Mouse (Mus musculus) hematopoietic stem cell, adult 5-6 weeks (primary cell): ENCODE results near the gene Syt11. TPM values are rescaled to one million over a fixed set of nuclear protein-coding genes. Genes with fewer than 3 reads are reported as not detected.
"Not testable (repeated sequence)": the region's sequence is repeated elsewhere in the genome, so short reads cannot be mapped to it uniquely, and the experiment has no call there.

Experiments used
- ATAC-seq, 2 experiments: fragments of 125-278 bp in 1 of 2; replicated peaks in 1 of 2; 2 replicates each; pipeline ENCODE4 v1.8.0; 2016 to 2017; ENCODE audit warnings: inconsistent platforms in 2 of 2, mild to moderate bottlenecking in 2 of 2, moderate number of reproducible peaks in 2 of 2, low read depth in 1 of 2, moderate TSS enrichment in 1 of 2; ENCODE audit not compliant: low FRiP score in 2 of 2, poor library complexity in 2 of 2, severe bottlenecking in 2 of 2, insufficient read depth in 1 of 2, low TSS enrichment in 1 of 2
- total RNA-seq: library from RNA; stranded (forward); fragments of 172-1452, 232-1000 nt; gene quantifications from 2 replicates; pipeline ENCODE4 v1.2.3, GENCODE M21; 2017

The Syt11 gene
- total RNA-seq = 4.0 and 4.1 TPM in 2 replicates

DNA sequence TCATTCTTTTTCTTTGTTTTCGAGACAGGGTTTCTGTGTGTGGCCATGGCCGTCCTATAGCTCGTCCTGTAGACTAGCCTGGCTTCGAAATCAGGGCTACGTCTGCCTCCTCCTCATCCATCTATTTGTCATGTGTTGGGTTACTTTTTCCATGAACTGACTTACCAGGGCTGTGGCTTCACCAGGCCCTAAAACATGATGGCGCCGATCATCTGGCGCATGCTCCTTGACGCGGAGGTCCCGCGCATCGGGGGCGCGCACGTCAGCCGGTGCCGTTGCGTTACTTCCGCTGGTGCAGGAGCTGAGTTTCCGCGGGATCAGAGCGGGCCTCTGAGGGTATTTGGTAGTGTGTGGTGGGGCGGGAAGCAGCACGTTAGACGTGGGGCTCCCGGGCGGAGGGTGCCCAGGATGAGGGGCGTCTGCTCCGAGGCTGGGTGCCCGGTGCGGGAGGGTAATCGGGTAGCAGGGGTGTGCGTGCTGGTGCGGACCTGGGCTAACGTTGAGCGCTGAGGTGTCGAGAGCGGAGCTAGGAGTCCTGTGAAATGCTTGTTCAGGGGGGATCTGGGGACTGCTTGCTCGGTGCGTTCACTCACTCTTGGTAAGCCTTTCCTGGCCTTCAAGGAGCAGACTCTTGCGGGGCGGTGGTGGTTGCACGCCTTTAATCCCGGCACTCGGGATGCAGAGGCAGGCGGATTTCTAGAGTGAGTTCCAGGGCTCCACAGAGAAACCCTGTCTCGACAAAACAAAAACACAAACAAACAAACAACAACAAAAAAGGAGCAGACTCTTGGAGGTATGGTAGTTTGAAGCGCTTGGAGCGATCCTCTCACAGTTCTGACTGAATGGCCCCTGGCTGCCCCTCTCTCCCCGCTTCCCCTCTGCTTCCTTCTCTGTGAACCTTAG, at the start of gene Syt11:
Gene Syt11 (minus strand): TSS at position 226 of the 903 bp plus-strand sequence.
- peak; percentile 75 to 78 for ATAC-seq

DNA sequence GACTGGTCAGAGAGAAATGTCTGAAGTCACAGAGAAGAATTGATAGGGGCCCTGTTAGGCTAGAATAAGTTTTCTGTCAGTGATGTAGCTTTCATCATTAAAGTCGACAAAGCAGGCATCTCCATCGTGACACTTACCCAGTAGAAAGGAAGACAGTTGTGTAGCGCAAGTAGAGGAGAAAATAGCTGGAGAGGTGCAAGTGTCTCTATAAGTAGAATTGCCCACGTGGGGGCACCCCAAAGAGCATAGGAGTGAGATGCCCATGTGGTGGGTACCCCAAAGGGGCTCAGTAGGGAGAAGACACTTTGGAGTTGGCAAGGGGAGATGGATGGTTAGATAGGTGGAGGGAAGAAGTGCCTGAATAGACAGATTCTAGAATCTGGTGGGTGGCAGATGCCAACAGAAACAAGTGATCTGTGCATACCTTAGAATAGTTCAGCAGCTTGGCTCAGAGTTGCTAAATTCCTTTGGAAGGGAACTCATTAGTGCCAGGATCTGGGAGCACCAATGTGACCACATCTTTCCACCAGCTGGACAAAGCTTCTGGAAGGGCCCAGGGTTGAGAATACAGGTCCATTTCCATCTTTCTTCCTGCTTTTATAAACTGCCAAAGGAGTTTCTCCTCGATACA, 29.1 kb upstream of the Syt11 start:
- no peak for ATAC-seq

DNA sequence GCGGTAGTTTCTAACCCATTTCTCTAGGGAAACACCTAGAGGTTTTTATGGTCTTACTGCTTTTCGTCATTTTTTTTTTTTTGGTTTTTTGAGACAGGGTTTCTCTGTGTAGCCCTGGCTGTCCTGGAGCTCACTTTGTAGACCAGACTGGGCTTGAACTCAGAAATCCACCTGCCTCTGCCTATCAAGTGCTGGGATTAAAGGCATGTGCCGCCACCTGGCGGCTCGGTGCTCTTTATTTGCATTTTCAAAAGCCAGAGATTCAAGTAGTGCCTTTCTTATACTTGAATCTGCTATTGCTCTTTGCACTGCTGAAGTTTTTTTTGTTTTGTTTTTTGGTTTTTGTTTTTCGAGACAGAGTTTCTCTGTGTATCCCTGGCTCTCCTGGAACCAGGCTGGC, 22.5 kb upstream of the Syt11 start:
- not testable (repeated sequence) for ATAC-seq

DNA sequence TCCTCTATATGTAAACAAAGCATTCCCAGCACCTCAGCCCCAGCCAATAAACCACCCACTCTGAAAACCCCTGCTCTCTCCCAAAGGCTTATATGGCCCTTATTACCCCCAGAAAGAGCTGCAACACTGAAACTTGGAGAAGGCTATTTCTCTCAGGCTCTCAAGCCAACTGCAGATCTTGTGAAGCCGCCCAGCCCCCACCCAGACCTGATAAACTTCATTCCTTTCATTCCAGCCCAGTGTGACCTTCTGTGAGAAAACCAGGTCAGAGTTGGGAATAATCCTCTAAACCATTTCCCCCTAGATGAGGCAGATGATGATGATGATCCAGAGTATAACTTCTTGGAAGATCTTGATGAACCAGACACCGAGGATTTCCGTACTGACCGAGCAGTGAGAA, 13.1 kb upstream of the Syt11 start:
- not testable (repeated sequence) for ATAC-seq

DNA sequence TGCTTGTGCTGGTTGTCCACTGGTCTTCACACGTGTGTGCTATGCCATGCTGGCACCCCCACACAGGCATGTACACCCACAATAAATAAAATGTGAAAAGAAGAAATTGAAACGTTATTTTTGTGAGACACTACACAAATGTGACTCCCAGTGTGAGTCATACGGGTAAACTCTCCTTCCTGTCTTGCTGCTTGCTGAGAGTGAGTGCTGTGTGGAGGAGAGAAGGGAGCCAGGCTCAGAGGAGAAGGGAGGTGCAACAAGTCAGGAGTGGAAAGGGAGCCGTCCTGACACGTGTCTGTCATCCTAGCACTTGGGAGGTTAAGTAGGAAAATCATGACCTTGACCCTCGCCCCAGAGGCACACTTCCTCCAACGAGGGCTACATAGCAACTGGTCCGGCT, 11.8 kb upstream of the Syt11 start:
- not testable (repeated sequence) for ATAC-seq

DNA sequence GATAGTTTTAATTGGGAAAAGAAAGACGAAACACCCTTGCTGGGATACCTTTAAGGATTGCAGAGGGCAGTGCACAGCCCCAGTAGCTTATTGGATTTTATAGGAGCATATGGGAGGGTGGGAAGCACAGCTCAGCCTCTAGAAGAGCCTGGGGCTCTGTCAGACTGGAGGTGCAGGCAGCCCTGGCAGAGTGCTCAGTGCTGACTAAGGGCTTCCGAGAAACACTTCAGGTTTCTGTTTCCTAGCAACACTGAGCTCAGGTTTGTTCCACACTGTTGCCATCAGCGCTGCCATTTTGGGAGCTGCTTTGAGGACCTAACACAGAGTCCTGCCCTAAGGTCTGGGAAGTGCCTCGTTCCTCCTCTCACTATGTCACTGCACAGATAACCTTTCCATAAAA, 11.4 kb upstream of the Syt11 start:
- ATAC-seq = not testable (repeated sequence)

DNA sequence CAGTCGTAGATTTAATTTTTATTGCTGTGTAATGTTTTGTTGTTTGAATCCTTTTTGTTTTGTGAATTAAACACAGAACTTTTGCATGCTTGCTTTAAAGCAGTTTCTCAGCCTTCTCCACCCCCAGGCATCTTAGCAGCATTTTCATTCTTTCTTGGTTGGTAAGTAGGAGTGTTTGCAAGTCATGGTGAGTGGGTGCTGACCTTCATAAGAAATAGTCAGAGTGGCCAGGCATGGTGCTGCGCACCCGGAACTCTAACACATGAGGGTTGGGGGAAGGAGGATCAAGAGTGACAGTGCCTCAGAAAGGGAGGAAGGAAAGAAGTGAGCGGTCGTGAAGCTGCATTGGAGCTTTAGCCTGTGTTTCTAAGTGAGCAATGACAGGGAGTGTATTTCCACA, 9.9 kb upstream of the Syt11 start:
- no peak for ATAC-seq

DNA sequence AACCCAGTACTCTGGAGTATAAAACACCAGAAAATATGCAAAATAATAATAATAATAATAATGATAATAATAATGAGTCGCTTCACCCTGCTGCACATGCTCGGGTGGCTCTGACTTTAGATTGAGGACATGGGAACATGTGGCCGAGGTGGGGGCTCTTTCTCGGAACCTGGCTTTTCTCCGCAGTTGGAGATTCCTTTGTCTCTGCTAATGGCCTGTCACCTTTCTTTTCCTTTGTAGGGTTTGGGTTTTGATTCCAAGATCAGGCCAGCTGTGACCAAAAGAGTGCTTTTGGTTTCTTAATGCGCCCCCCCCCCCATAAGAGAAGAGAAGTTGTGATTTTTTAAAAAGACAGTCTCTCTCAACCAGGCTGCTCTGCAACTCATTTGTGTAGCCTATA, 1.8 kb downstream of the Syt11 start:
- not testable (repeated sequence) for ATAC-seq

DNA sequence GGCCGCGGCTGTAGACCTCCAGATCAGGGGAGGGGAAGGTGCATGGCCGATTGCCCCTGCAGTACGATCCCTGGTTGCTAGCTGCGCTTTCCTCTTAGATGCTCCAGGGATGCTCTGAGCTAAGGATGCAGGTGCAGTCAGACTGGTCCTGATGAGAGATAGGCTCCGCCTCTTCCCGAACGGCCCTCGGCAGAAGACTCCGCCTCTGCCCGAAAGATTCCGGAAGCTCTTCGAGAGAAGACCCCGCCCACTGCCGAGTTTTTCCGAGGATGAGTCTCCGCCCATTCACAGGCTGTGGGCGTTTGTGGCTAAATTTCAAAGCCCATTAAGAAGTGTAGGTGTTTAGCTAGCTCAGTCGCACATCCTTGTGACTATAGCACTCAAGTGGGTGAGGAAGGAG, 2.6 kb downstream of the Syt11 start:
- ATAC-seq = peak; percentile 68 to 71

DNA sequence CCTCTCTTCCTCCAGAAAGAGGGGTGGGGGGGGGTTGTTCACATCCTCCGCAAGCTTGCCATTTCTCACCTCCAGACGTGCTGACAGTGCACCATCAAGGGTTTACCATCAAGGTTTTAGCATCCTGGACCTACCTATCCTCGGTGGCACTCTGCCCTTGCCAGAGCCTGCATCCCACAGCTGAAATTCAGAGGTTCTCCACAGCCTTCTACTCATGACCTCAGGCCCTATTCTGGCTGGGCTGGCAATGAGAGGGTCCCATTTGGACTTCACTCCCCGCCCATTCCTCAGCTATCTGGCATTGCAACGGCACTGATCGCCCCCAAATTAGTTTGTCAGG, 3.1 kb downstream of the Syt11 start:
- not testable (repeated sequence) for ATAC-seq

DNA sequence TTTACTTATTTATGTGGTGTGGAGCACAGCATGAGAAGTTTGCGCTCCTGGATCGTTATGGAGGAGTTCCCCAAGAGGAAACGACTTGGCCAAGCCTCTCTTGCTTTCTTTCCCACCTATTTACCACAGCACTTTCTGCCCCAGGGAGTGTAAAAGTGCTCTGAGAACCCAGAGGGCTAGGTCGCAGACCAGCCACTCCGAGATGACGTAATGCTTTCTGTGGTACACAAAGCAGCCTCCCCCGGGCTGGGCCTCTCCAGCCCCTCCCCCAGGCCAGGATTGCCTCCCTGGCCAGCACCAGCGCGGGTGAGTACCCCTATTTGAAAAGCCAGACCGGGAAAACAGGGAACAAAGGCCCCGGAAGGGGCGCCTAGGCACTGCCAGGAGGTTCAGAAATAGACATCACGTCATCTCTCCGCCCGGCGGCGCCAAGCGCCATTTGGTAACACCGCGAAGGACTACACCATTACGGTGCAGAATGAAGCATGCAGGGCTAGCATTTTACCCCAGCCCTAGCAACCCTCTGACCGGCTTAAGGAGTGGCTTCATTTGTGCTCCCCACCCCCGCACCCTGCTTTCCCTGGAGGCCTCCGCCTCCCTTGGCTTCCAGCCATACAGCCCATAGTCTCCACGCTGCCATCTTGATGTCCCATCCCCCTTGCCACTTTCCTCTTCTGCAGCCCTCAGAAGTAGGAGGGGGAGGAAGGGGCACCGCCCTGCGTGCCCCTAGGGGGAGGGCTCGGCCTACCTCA, 3.6 kb downstream of the Syt11 start:
- ATAC-seq = peak; percentile 43 to 57

DNA sequence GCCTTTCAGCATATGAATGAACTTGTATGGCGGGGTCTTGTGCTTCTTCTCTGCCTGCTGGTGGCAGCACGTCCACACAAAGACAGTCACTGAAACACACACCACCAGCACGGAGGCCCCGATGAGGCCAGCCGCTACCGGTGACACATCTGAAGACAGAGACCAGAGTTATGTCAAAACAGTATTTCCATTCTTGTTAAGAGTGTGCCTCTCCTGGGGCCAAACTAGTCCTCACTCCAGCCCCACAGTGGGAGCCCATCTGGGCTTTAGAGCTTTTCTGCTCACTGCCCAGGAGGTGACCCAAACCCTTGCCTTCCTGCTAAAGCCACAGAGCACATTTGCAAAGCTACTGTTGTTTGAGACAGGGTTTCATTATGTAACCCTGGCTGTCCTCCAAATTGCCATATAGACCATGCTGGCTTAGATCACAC, 12.5 kb downstream of the Syt11 start:
- no peak for ATAC-seq

DNA sequence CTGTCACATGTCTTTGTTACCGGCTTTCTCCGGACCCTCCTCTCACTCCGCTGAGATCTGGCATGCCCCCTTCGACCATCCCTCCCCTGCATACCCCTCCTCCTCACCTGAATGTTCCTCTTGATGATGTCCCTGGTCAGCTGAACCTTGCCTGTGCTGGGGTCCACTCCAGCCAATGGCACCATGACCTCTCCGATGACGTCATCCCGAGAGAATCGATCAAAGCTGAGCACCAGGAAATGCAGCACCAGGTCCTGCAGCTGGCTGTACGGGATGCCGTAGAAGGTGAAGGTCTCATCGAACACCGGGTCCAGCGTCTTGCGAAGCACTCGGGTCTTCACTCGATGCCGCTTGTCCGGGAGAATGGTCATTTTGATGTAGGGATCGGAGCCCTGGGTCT, 13.3 kb downstream of the Syt11 start:
- ATAC-seq = no peak

DNA sequence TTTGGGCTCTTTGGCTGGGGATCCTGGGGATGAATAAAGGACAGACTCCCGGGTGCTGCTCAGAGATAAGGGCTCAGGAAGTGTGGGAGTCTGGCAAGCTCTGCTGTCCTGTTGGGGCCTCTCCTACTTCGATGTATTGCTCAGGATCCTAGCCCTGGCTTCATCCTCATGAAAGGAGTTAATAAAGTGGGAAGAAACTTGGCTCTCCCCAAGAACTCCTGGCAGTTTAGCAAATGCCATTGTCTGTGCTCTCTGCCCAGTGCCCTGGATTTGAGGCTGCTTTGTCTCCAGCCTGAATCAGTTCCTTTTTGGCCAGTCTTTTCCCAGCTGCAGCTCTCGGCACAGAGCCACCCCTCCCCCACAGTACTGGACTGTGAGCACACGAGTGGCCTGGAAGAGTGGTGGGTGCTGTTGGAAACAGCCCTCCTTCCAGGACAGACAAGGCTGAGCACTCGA, 16.9 kb downstream of the Syt11 start:
- no peak for ATAC-seq

DNA sequence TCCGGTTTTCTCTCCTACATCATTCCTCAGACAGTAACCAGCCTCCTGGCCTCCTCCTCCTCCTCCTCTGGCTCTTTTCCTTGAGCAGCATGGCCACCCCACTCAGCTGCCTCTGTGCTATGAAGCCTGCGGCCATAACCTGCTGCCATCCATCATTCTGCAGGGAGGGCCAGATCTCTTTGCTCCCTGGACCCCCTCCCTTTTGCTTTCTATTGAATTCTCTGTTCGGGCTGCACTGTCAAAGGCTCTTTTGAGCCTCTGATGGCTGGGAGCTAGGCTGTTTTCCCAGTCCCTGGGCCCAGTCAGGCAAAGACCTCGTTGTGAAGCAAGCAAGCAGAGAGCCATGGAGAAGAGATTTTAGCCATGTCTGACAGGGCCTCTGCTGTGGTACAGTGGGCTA, 18.7 kb downstream of the Syt11 start:
- no peak for ATAC-seq

DNA sequence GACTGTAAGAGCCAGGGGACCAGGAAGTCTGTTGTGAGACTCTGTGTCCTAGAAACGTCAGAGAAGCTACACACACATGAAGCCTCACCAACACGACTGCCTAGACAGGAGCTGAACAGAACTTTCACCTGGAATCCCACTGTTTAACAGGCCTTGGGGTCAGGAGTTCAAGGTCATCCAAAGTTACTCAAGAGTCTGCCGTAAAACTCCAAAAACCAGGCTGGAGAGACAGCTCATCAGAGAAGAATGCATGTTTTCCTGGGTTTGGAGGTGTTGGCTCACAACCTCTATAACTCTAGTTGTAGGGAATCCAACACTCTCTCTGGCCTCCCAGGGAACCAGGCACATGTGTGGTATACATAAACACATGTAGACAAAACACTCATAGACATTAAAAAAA, 19.4 kb downstream of the Syt11 start:
- ATAC-seq = no peak

DNA sequence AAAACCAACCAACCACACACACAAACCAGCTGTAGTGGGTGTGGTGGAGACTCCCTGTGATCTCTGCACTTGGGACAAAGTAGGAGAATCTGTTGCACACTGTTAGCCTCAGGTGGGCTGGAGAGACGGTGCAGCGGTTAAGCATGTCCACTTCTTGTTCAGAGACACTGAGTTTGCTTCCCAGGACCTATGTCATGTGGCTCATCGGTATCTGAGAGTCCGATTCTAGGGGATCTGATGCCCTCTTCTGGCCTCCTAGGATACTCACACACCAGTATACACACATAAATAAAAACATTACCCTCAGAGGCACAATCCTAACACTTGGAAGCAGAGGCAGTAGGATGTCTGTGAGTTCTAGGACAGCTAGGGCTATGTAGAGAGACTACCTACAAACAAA, 20.7 kb downstream of the Syt11 start:
- 0 out of 4 replicates have a peak, but pooled peaks of 1 of the 2 experiments have one; percentile 22 for ATAC-seq

DNA sequence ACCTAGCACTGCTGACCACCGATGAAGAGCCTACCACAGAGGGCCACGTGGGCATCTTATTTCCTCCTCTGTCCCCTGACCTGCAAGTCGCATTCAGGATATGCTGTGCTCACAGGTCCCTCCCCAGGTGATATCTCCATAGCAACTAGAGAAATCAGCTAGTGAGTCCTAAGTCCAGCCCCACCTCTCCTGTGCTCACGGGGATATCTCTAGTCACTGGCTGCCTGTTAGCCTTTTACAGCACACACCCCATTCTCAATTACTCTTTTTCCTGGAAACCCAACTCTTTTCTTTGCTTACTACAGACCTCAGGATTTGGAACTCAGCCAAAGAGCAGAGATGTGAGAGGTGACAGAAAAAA, 28.1 kb downstream of the Syt11 start:
- ATAC-seq = no peak
